Mouse (Mus musculus) A20 (cell line): ENCODE data around the gene Wbp2.
"Not testable (repeated sequence)": the region's sequence is repeated elsewhere in the genome, so short reads cannot be mapped to it uniquely, and the experiment has no call there.

Source experiments
- DNase-seq: peaks from one replicate; pipeline ENCODE4 v3.0.0-alpha.2; 2011; ENCODE audit warnings: low read depth, low spot score

The Wbp2 gene

GRCm38 (mm10) chr11:116086258-116087193, at the start of gene Wbp2:
TSS of gene Wbp2 (minus strand) at chr11:116086995.
- DNase-seq, result peak; percentile 99

- no peak for DNase-seq
These were observed 47.4 kb upstream of the Wbp2 start for GRCm38 (mm10) chr11:116134171-116134570.

- no peak for DNase-seq
These were observed 46.7 kb upstream of the Wbp2 start for GRCm38 (mm10) chr11:116133497-116133896.

- DNase-seq, result peak; percentile 73
These were observed 45.9 kb upstream of the Wbp2 start for GRCm38 (mm10) chr11:116132366-116133333.

GRCm38 (mm10) chr11:116131349-116132170, 44.8 kb upstream of the Wbp2 start:
- DNase-seq, result no peak

GRCm38 (mm10) chr11:116130488-116131205, 43.9 kb upstream of the Wbp2 start, which contains the start of gene Trim65:
TSS of gene Trim65 (minus strand) at chr11:116131128.
- DNase-seq, result peak; percentile 89

GRCm38 (mm10) chr11:116129993-116130487, 43.2 kb upstream of the Wbp2 start:
- no peak for DNase-seq

- peak; percentile 35 for DNase-seq
These were observed 42.4 kb upstream of the Wbp2 start for GRCm38 (mm10) chr11:116129091-116129790.

GRCm38 (mm10) chr11:116127986-116128385, 41.2 kb upstream of the Wbp2 start:
- no peak for DNase-seq

GRCm38 (mm10) chr11:116127156-116127980, 40.6 kb upstream of the Wbp2 start, which contains the start of gene Trim47:
TSS of gene Trim47 (minus strand) at chr11:116127210.
- DNase-seq, result no peak

GRCm38 (mm10) chr11:116126261-116126660, 39.5 kb upstream of the Wbp2 start:
- DNase-seq, result no peak

- DNase-seq, result not testable (repeated sequence)
These were observed 35.0 kb upstream of the Wbp2 start for GRCm38 (mm10) chr11:116121731-116122245.

GRCm38 (mm10) chr11:116117819-116118218, 31.0 kb upstream of the Wbp2 start:
- peak; percentile 36 for DNase-seq

GRCm38 (mm10) chr11:116117241-116117640, 30.4 kb upstream of the Wbp2 start:
- no peak for DNase-seq

- DNase-seq, result no peak
These were observed 24.9 kb upstream of the Wbp2 start for GRCm38 (mm10) chr11:116111611-116112203.

- DNase-seq, result no peak
These were observed 24.3 kb upstream of the Wbp2 start for GRCm38 (mm10) chr11:116111067-116111466.

GRCm38 (mm10) chr11:116110540-116110939, 23.7 kb upstream of the Wbp2 start:
- no peak for DNase-seq

GRCm38 (mm10) chr11:116110131-116110530, 23.3 kb upstream of the Wbp2 start:
- DNase-seq, result no peak
